18 mouse cellular contexts compared by ENCODE assay signal in genomic region chr16:59420237-59420866, GRCm38 (mm10). TPM values are rescaled to one million over a fixed set of nuclear protein-coding genes. Genes with fewer than 3 reads are reported as not detected.
DNase-seq lines count a peak whose midpoint lies in the region; ATAC-seq and TF ChIP-seq lines count a peak whose summit lies in the region.
"Had no signal": no experiment of that assay in that cellular context is flagged by ENCODE, and none has a peak within 500 bp of the region (broad histone marks: within the 10 kb centered on the region; RNA-seq: fewer than 3 reads in every experiment).

No protein-coding gene starts in this region.

- H3K4me1 ChIP-seq in cerebellum, adult 2 months (ENCODE audit: control insufficient read depth, insufficient read depth, low read length): no peaks in the 10 kb centered on the region
- peaks cover 6% of the 10 kb centered on the region; the same call in 1 of the 2 replicates for H3K4me1 ChIP-seq in hindbrain, embryonic 12.5 days
- H3K4me1 ChIP-seq in hindbrain, embryonic 10.5 days (replicated peaks): peaks cover 7% of the 10 kb centered on the region; the same call in 1 of the 2 replicates
- H3K4me1 ChIP-seq in hindbrain, embryonic 13.5 days (replicated peaks): peaks cover 12% of the 10 kb centered on the region
- H3K4me1 ChIP-seq in midbrain, embryonic 15.5 days: 0 out of 2 replicates have a peak, but pooled peaks cover 3% of the 10 kb centered on the region
- H3K4me1 ChIP-seq in liver, embryonic 12.5 days: no peaks in the 10 kb centered on the region
- H3K4me1 ChIP-seq: embryonic facial prominence, embryonic 15.5 days; intestine, embryonic 15.5 days; limb, embryonic 12.5 days; lung, embryonic 15.5 days had no signal

- TF ChIP-seq CTCF in cerebellum, adult 2 months (IDR thresholded peaks at IDR 0.05; ENCODE audit: borderline replicate concordance, insufficient read depth, low read depth, low read length): no peak

- 0 out of 2 replicates have a peak, but pooled peaks have one; percentile 36 for ATAC-seq in cerebellum, adult (ENCODE audit: insufficient number of reproducible peaks, low FRiP score, low TSS enrichment)
- ATAC-seq in hindbrain, embryonic 12.5 days (ENCODE audit: low FRiP score): peak; percentile 65
- peak; percentile 57; the same call in 1 of the 2 replicates for ATAC-seq in hindbrain, embryonic 13.5 days (ENCODE audit: low FRiP score)
- peak; percentile 74 for ATAC-seq in midbrain, embryonic 15.5 days (replicated peaks)
- ATAC-seq in liver, embryonic 12.5 days: no peak

- H3K36me3 ChIP-seq in hindbrain, embryonic 12.5 days: no peaks in the 10 kb centered on the region
- H3K36me3 ChIP-seq in hindbrain, embryonic 10.5 days: no peaks in the 10 kb centered on the region
- H3K36me3 ChIP-seq in hindbrain, embryonic 13.5 days: no peaks in the 10 kb centered on the region
- H3K36me3 ChIP-seq in midbrain, embryonic 15.5 days (replicated peaks): no peaks in the 10 kb centered on the region
- H3K36me3 ChIP-seq in liver, embryonic 12.5 days: no peaks in the 10 kb centered on the region
- H3K36me3 ChIP-seq: embryonic facial prominence, embryonic 15.5 days; intestine, embryonic 15.5 days; limb, embryonic 12.5 days; lung, embryonic 15.5 days had no signal

- H3K9me3 ChIP-seq in hindbrain, embryonic 12.5 days (replicated peaks): no peaks in the 10 kb centered on the region
- H3K9me3 ChIP-seq in hindbrain, embryonic 10.5 days: no peaks in the 10 kb centered on the region
- no peaks in the 10 kb centered on the region for H3K9me3 ChIP-seq in hindbrain, embryonic 13.5 days
- H3K9me3 ChIP-seq in midbrain, embryonic 15.5 days: no peaks in the 10 kb centered on the region
- H3K9me3 ChIP-seq in liver, embryonic 12.5 days (replicated peaks): no peaks in the 10 kb centered on the region
- H3K9me3 ChIP-seq: embryonic facial prominence, embryonic 15.5 days; intestine, embryonic 15.5 days; limb, embryonic 12.5 days; lung, embryonic 15.5 days had no signal

- no peak for DNase-seq in cerebellum, adult 2 months
- no peak for DNase-seq in hindbrain, embryonic 10.5 days (ENCODE audit: low spot score)
- no peak for DNase-seq in embryo, embryonic 11 days

- no peak overlapping the region for H3K27ac ChIP-seq in cerebellum, adult 2 months (ENCODE audit: insufficient read depth, low read length)
- no peak overlapping the region for H3K27ac ChIP-seq in hindbrain, embryonic 12.5 days
- no peak overlapping the region for H3K27ac ChIP-seq in hindbrain, embryonic 10.5 days
- H3K27ac ChIP-seq in hindbrain, embryonic 13.5 days: no peak overlapping the region
- no peak overlapping the region for H3K27ac ChIP-seq in midbrain, embryonic 15.5 days
- no peak overlapping the region for H3K27ac ChIP-seq in liver, embryonic 12.5 days
- H3K27ac ChIP-seq: embryonic facial prominence, embryonic 15.5 days; intestine, embryonic 15.5 days; limb, embryonic 12.5 days; liver, embryonic 14.5 days; lung, embryonic 15.5 days had no signal

- 60% methylated on average over 9 of the region's 9 CpGs for WGBS in cerebellum, adult 2 months
- WGBS in hindbrain, embryonic 12.5 days: 67% methylated on average over 9 of the region's 9 CpGs
- 75% methylated on average over 9 of the region's 9 CpGs for WGBS in hindbrain, embryonic 10.5 days
- 65% methylated on average over 9 of the region's 9 CpGs for WGBS in hindbrain, embryonic 13.5 days
- WGBS in midbrain, embryonic 15.5 days: 63% methylated on average over 9 of the region's 9 CpGs
- WGBS in liver, embryonic 12.5 days (ENCODE audit: insufficient replicate concordance): 54% methylated on average over 9 of the region's 9 CpGs

- H3K9ac ChIP-seq in hindbrain, embryonic 12.5 days: no peak overlapping the region
- H3K9ac ChIP-seq in hindbrain, embryonic 13.5 days: no peak overlapping the region
- H3K9ac ChIP-seq in midbrain, embryonic 15.5 days: no peak overlapping the region
- no peak overlapping the region for H3K9ac ChIP-seq in liver, embryonic 12.5 days
- H3K9ac ChIP-seq: embryonic facial prominence, embryonic 15.5 days; intestine, embryonic 15.5 days; limb, embryonic 12.5 days; liver, embryonic 14.5 days; lung, embryonic 15.5 days had no signal

- H3K4me2 ChIP-seq in hindbrain, embryonic 12.5 days (replicated peaks): no peak overlapping the region
- no peak overlapping the region for H3K4me2 ChIP-seq in hindbrain, embryonic 13.5 days
- H3K4me2 ChIP-seq in midbrain, embryonic 15.5 days: no peak overlapping the region
- no peak overlapping the region for H3K4me2 ChIP-seq in liver, embryonic 12.5 days
- H3K4me2 ChIP-seq: embryonic facial prominence, embryonic 15.5 days; intestine, embryonic 15.5 days; limb, embryonic 12.5 days; lung, embryonic 15.5 days had no signal

- H3K4me3 ChIP-seq in cerebellum, adult 2 months (replicated peaks; ENCODE audit: insufficient read depth, low read depth, low read length): no peak overlapping the region
- H3K4me3 ChIP-seq in hindbrain, embryonic 12.5 days: no peak overlapping the region
- H3K4me3 ChIP-seq in hindbrain, embryonic 10.5 days: no peak overlapping the region
- no peak overlapping the region for H3K4me3 ChIP-seq in hindbrain, embryonic 13.5 days
- no peak overlapping the region for H3K4me3 ChIP-seq in midbrain, embryonic 15.5 days
- H3K4me3 ChIP-seq in liver, embryonic 12.5 days: no peak overlapping the region
- H3K4me3 ChIP-seq: embryonic facial prominence, embryonic 15.5 days; intestine, embryonic 15.5 days; limb, embryonic 12.5 days; lung, embryonic 15.5 days had no signal

- H3K27me3 ChIP-seq in cerebellum, adult 2 months (ENCODE audit: control insufficient read depth, insufficient read depth, low read length): no peaks in the 10 kb centered on the region
- H3K27me3 ChIP-seq in hindbrain, embryonic 12.5 days: no peaks in the 10 kb centered on the region
- H3K27me3 ChIP-seq in hindbrain, embryonic 10.5 days (ENCODE audit: insufficient read depth, poor library complexity, severe bottlenecking): no peaks in the 10 kb centered on the region
- H3K27me3 ChIP-seq in hindbrain, embryonic 13.5 days: no peaks in the 10 kb centered on the region
- no peaks in the 10 kb centered on the region for H3K27me3 ChIP-seq in midbrain, embryonic 15.5 days (replicated peaks)
- no peaks in the 10 kb centered on the region for H3K27me3 ChIP-seq in liver, embryonic 12.5 days (replicated peaks)
- H3K27me3 ChIP-seq: embryonic facial prominence, embryonic 15.5 days; intestine, embryonic 15.5 days; limb, embryonic 12.5 days; lung, embryonic 15.5 days had no signal

- no peak for TF ChIP-seq POLR2A in cerebellum, adult 2 months (IDR thresholded peaks at IDR 0.05; ENCODE audit: borderline replicate concordance, insufficient read depth, low read length)

RNA-seq across cellular contexts. Expression of gene Gabrr3, which starts 13.2 kb away (rescaled TPM):
- 0.02 TPM in 1 of 2 replicates, not detected in the other for polyA plus RNA-seq in cerebellum, adult 2 months (2012; rRNA removed)
- polyA plus RNA-seq in hindbrain, embryonic 12.5 days (2016; fragmentation: Nextera tagmentation; extraction: Ambion mirVana): 0.08 and 0.10 TPM in 2 replicates
- 0.05 and 0.10 TPM in 2 replicates for polyA plus RNA-seq in hindbrain, embryonic 10.5 days (2016; fragmentation: Nextera tagmentation; extraction: Ambion mirVana)
- 0.10 TPM in 1 of 2 replicates, not detected in the other for polyA plus RNA-seq in hindbrain, embryonic 13.5 days (2015; fragmentation: Nextera tagmentation; extraction: Ambion mirVana)
- 0.06 and 0.13 TPM in 2 replicates for polyA plus RNA-seq in midbrain, embryonic 15.5 days (2015; fragmentation: Nextera tagmentation; extraction: Ambion mirVana)
- not detected in 2 replicates for polyA plus RNA-seq in liver, embryonic 12.5 days (2016; fragmentation: Nextera tagmentation; extraction: Ambion mirVana)
- polyA plus RNA-seq: liver, embryonic 14.5 days; lung, embryonic 15.5 days; Patski; spleen, adult 2 months; stomach, embryonic 14.5 days had no signal

RNA-seq across cellular contexts. Expression of gene Riox2, which starts 51.2 kb away (rescaled TPM):
- 5.2 and 5.5 TPM in 2 replicates for polyA plus RNA-seq in cerebellum, adult 2 months (2012; rRNA removed)
- polyA plus RNA-seq in hindbrain, embryonic 12.5 days (2016; fragmentation: Nextera tagmentation; extraction: Ambion mirVana): 19.9 and 21.6 TPM in 2 replicates
- 24.9 and 33.9 TPM in 2 replicates for polyA plus RNA-seq in hindbrain, embryonic 10.5 days (2016; fragmentation: Nextera tagmentation; extraction: Ambion mirVana)
- polyA plus RNA-seq in hindbrain, embryonic 13.5 days (2015; fragmentation: Nextera tagmentation; extraction: Ambion mirVana): 13.3 and 13.7 TPM in 2 replicates
- polyA plus RNA-seq in midbrain, embryonic 15.5 days (2015; fragmentation: Nextera tagmentation; extraction: Ambion mirVana): 13.6 and 14.0 TPM in 2 replicates
- polyA plus RNA-seq in liver, embryonic 12.5 days (2016; fragmentation: Nextera tagmentation; extraction: Ambion mirVana): 28.8 and 29.7 TPM in 2 replicates

RNA-seq across cellular contexts. Expression of gene Olfr209, which starts 56.6 kb away (rescaled TPM):
- polyA plus RNA-seq in cerebellum, adult 2 months (2012; rRNA removed): not detected in 2 replicates
- polyA plus RNA-seq in hindbrain, embryonic 12.5 days (2016; fragmentation: Nextera tagmentation; extraction: Ambion mirVana): not detected in 2 replicates
- polyA plus RNA-seq in hindbrain, embryonic 10.5 days (2016; fragmentation: Nextera tagmentation; extraction: Ambion mirVana): not detected in 2 replicates
- not detected in 2 replicates for polyA plus RNA-seq in hindbrain, embryonic 13.5 days (2015; fragmentation: Nextera tagmentation; extraction: Ambion mirVana)
- not detected in 2 replicates for polyA plus RNA-seq in midbrain, embryonic 15.5 days (2015; fragmentation: Nextera tagmentation; extraction: Ambion mirVana)
- polyA plus RNA-seq in liver, embryonic 12.5 days (2016; fragmentation: Nextera tagmentation; extraction: Ambion mirVana): not detected in 2 replicates
- polyA plus RNA-seq: embryonic facial prominence, embryonic 15.5 days; intestine, embryonic 15.5 days; limb, embryonic 12.5 days; liver, embryonic 14.5 days; lung, embryonic 15.5 days; neural tube, embryonic 14.5 days; spleen, adult 2 months; stomach, embryonic 14.5 days; thymus, adult 2 months had no signal
